Mouse (Mus musculus): ENCODE data around the gene Ankub1.

Gene Ankub1

GRCm38 (mm10) chr3:57651231-57651864 is 41.3 kb downstream of the Ankub1 start, which contains the start of gene Commd2:
Commd2 (minus strand) TSS chr3:57651715.
- DNase-seq (ENCODE audit: extremely low spot score, low read depth, low spot score), result peak; percentile 35

DNA sequence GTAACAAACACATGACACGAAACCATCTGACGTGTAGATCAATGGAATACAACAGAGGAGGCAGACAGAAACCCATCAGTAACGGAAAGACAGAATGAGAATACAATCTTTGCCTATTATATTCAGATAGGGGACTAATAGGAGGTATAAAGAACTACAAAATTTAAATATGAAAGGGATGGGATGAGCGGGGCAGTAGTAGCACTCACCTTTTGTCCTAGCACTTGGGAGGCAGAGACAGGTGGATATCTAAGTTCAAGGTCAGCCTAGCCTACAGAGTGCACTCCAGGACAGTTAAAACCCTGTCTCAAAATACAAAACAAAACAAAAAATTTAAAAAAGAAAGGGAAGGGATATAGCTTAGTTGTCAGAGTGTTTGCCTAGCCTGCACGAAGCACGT is 49.4 kb downstream of the Ankub1 start:
- no peak for DNase-seq (ENCODE audit: extremely low spot score, low read depth, low spot score)

DNA sequence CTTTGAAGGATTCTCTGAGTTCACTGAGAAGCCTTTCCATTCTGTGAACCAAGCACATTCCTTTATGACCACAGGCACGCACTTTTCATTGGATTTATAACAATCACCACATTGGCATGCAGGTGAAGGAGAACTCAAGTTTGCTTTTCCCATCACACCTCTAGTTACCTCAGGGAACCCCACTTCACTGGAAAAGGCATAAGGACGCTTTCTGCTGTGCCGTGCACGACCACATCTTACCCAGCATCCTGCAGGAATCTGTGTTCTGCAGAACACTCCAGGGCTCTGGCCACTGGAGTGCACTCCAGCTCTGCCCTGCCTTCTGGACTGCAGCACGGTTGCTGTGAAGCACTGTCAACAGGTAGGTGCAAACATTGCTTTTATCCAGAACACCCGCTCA is 55.0 kb downstream of the Ankub1 start:
- no peak for DNase-seq (ENCODE audit: extremely low spot score, low read depth, low spot score)

- no peak for DNase-seq (ENCODE audit: extremely low spot score, low read depth, low spot score)
Observed at GRCm38 (mm10) chr3:57634763-57635487, 57.7 kb downstream of the Ankub1 start.

GRCm38 (mm10) chr3:57626954-57627513 is 65.6 kb downstream of the Ankub1 start:
- no peak for DNase-seq (ENCODE audit: extremely low spot score, low read depth, low spot score)

DNA sequence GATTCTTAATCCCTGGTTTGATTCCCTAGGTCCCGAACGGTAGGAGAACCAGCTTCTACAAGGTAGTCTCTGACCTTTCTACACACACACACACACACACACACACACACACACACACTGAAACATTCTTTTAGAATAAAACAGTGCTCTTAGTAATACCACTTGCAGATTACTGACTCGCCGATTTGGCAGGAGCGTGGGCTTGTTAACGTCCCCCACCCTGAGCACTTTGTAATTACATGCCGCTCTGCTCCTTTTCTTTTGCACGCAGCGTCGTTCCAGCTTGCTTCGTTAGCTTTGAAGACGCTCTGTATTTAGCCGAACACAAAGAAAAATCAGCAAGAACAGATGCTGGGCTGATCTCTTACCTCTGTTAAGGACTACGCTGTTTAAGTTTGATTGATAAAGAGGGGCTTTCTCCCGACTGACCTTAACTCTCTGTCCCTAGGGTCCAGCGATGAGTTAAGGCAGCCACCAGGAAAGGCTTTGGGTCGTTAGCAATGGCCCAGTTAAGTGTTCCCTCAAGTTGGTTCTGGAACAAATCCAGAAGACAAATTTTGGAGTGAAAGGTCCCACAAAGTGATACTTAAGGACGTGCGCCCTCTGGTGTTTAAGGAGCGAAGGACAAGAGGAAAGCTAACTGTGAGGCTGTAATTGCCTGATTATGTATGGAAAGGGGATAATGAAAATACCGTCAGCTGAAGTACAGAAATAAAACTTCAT is 67.2 kb downstream of the Ankub1 start:
- DNase-seq (ENCODE audit: extremely low spot score, low read depth, low spot score), result peak; percentile 81

GRCm38 (mm10) chr3:57619718-57620117 is 72.9 kb downstream of the Ankub1 start:
- no peak for DNase-seq (ENCODE audit: extremely low spot score, low read depth, low spot score)

DNA sequence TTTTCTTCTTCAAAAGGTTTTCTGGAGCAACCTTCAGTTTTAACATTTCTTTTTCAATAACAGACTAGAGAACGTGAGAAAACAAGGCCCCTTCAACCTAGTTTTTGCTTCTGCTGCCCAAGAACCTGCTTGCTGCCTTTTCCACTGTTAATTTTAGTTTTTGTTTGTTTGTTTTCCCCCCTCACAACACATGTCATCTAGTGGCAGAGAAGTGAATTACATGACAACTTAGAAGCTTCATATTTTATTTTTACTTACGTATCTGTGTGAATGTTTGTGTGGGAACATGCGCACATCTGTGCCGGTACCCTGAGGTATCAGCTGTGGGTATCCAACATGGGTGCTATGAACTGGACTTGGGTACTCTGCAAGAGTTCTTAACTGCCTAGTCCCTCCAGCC is 76.9 kb downstream of the Ankub1 start:
- no peak for DNase-seq (ENCODE audit: extremely low spot score, low read depth, low spot score)

GRCm38 (mm10) chr3:57612430-57612997 is 80.1 kb downstream of the Ankub1 start:
- DNase-seq (ENCODE audit: extremely low spot score, low read depth, low spot score), result no peak

- DNase-seq (ENCODE audit: extremely low spot score, low read depth, low spot score), result no peak
Observed at GRCm38 (mm10) chr3:57611776-57612175, 80.8 kb downstream of the Ankub1 start.

All from hindlimb bud, embryonic 11.5 days (tissue).